Mouse (Mus musculus) small intestine, adult 2 months (tissue): ENCODE measurements around the gene Cgrrf1. TPM values are rescaled to one million over a fixed set of nuclear protein-coding genes. Genes with fewer than 3 reads are reported as not detected.
A peak's percentile ranks its signal among the peaks of the same experiment; 100 is the strongest.
"Not testable (repeated sequence)": the region's sequence is repeated elsewhere in the genome, so short reads cannot be mapped to it uniquely, and the experiment has no call there.

Experiments
- H3K27ac ChIP-seq: fragments of 200-500 bp; 2 replicates; pipeline ENCODE4 v1.5.1; 2012; ENCODE audit warnings: low read depth, low read length, control low read depth, inconsistent platforms; ENCODE audit not compliant: insufficient read depth
- H3K27me3 ChIP-seq: fragments of 200-500 bp; 2 replicates; pipeline ENCODE4 v1.6.1; 2012; ENCODE audit warnings: mild to moderate bottlenecking, moderate library complexity, low read length, inconsistent platforms; ENCODE audit not compliant: control insufficient read depth, insufficient read depth
- H3K36me3 ChIP-seq: fragments of 200-500 bp; 2 replicates; pipeline ENCODE4 v1.6.1; 2012; ENCODE audit warnings: mild to moderate bottlenecking, low read length, control low read depth, inconsistent platforms; ENCODE audit not compliant: control insufficient read depth, insufficient read depth
- H3K4me1 ChIP-seq: fragments of 200-500 bp; 2 replicates; pipeline ENCODE4 v1.6.1; 2012; ENCODE audit warnings: low read length, inconsistent platforms, mixed read lengths; ENCODE audit not compliant: control insufficient read depth, insufficient read depth, insufficient read length
- H3K4me3 ChIP-seq: fragments of 200-500 bp; 2 replicates; pipeline ENCODE4 v1.5.1; 2012; ENCODE audit warnings: low read depth, mild to moderate bottlenecking, control low read depth, inconsistent platforms, low read length, moderate library complexity
- CTCF ChIP-seq: fragments of 200-500 bp; IDR thresholded peaks from 2 replicates; pipeline ENCODE4 v1.5.1; 2012; ENCODE audit warnings: low read depth, mild to moderate bottlenecking, control low read depth, inconsistent platforms, low read length, moderate library complexity, mixed read lengths; ENCODE audit not compliant: insufficient replicate concordance, insufficient read length; ENCODE audit errors: extremely low read depth
- POLR2A ChIP-seq: fragments of 200-500 bp; IDR thresholded peaks from 2 replicates; pipeline ENCODE4 v1.6.1; 2012; ENCODE audit warnings: low read depth, mild to moderate bottlenecking, control low read depth, inconsistent platforms, low read length, moderate library complexity
- WGBS: fragments of 180-500 bp; shearing (Covaris S2); methylation state at CpG from one replicate; pipeline ENCODE4 v1.1.7; 2018; 5-methylcytosine and 5-hydroxymethylcytosine counted together
- polyA plus RNA-seq: library from polyadenylated mRNA; depleted of rRNA; stranded (reverse); fragments of >200 nt; gene quantifications from 2 replicates; pipeline ENCODE4 v1.2.3, GENCODE M21; 2012

The Cgrrf1 gene
- polyA plus RNA-seq, 1 experiment = 10.3 TPM

- no peak for TF ChIP-seq CTCF
- TF ChIP-seq POLR2A = no peak
- Histone ChIP-seq H3K27me3 (no peaks in the 10 kb centered on the region), H3K27ac (no peak overlapping the region), H3K4me1 (no peaks in the 10 kb centered on the region; the same call in 1 of the 2 replicates), H3K36me3 (peaks cover 19% of the 10 kb centered on the region), H3K4me3 (no peak overlapping the region)
- 87% methylated on average over 5 of the region's 5 CpGs for WGBS
Observed at GRCm38 (mm10) chr14:46806186-46806585, 25.7 kb upstream of the Cgrrf1 start.

GRCm38 (mm10) chr14:46807927-46808326, 24.0 kb upstream of the Cgrrf1 start:
- no peaks in the 10 kb centered on the region; the same call in 1 of the 2 replicates for H3K4me1 ChIP-seq
- no peak overlapping the region for H3K4me3 ChIP-seq
- H3K36me3 ChIP-seq = peaks cover 30% of the 10 kb centered on the region
- no peak for TF ChIP-seq CTCF
- no peaks in the 10 kb centered on the region for H3K27me3 ChIP-seq
- H3K27ac ChIP-seq = no peak overlapping the region
- WGBS = 64% methylated on average over 3 of the region's 3 CpGs

GRCm38 (mm10) chr14:46815640-46816039, 16.3 kb upstream of the Cgrrf1 start:
- no peak for TF ChIP-seq CTCF
- no peak for TF ChIP-seq POLR2A
- Histone ChIP-seq H3K27ac (no peak overlapping the region), H3K36me3 (peaks cover 36% of the 10 kb centered on the region), H3K4me3 (no peak overlapping the region), H3K4me1 (peaks cover 4% of the 10 kb centered on the region; the same call in 1 of the 2 replicates), H3K27me3 (no peaks in the 10 kb centered on the region)
- 95% methylated on average over 6 of the region's 6 CpGs for WGBS

GRCm38 (mm10) chr14:46816916-46817622, 14.9 kb upstream of the Cgrrf1 start:
- TF ChIP-seq CTCF (no peak), POLR2A (no peak)
- Histone ChIP-seq H3K4me1 (peaks cover 4% of the 10 kb centered on the region; the same call in 1 of the 2 replicates), H3K36me3 (peaks cover 28% of the 10 kb centered on the region), H3K27ac (no peak overlapping the region), H3K27me3 (no peaks in the 10 kb centered on the region), H3K4me3 (no peak overlapping the region)
- WGBS = 66% methylated on average over 8 of the region's 8 CpGs

GRCm38 (mm10) chr14:46818743-46819142, 13.2 kb upstream of the Cgrrf1 start:
- H3K27me3 ChIP-seq = no peaks in the 10 kb centered on the region
- TF ChIP-seq CTCF = no peak
- TF ChIP-seq POLR2A = no peak
- H3K36me3 ChIP-seq = peaks cover 16% of the 10 kb centered on the region
- H3K4me3 ChIP-seq = no peak overlapping the region
- 86% methylated on average over 7 of the region's 7 CpGs for whole genome bisulfite sequencing
- H3K27ac ChIP-seq = no peak overlapping the region
- peaks cover 4% of the 10 kb centered on the region; the same call in 1 of the 2 replicates for H3K4me1 ChIP-seq

GRCm38 (mm10) chr14:46819961-46820360, 12.0 kb upstream of the Cgrrf1 start:
- not testable (repeated sequence) for H3K27me3 ChIP-seq, H3K4me1 ChIP-seq, H3K36me3 ChIP-seq, H3K27ac ChIP-seq, H3K4me3 ChIP-seq
- WGBS = 63% methylated on average over 6 of the region's 6 CpGs

GRCm38 (mm10) chr14:46821271-46821872, 10.6 kb upstream of the Cgrrf1 start:
- Histone ChIP-seq H3K27me3 (no peaks in the 10 kb centered on the region), H3K4me1 (peaks cover 4% of the 10 kb centered on the region; the same call in 1 of the 2 replicates), H3K4me3 (peak overlapping the region; percentile 95), H3K27ac (peak overlapping the region; percentile 93), H3K36me3 (peaks cover under 1% of the 10 kb centered on the region; the same call in 1 of the 2 replicates)
- WGBS = 0% methylated on average over 11 of the region's 11 CpGs
- TF ChIP-seq CTCF = no peak
- TF ChIP-seq POLR2A = no peak
